Mouse (Mus musculus) CH12.LX (cell line): ENCODE results near the gene Fgfrl1. TPM values are rescaled to one million over a fixed set of nuclear protein-coding genes. Genes with fewer than 3 reads are reported as not detected.

Experiments
- DNase-seq: peaks from one replicate; pipeline ENCODE4 v3.0.0-alpha.2; 2013; ENCODE audit errors: extremely low read depth
- H3K27ac ChIP-seq: 2 replicates; pipeline ENCODE4 v1.5.1; 2012; ENCODE audit warnings: low read depth, mild to moderate bottlenecking, control low read depth, moderate library complexity; ENCODE audit not compliant: insufficient read depth
- H3K27me3 ChIP-seq: replicated peaks from 2 replicates; pipeline ENCODE3; 2012; ENCODE audit warnings: inconsistent platforms
- H3K36me3 ChIP-seq, 2 experiments: replicated peaks in 1 of 2; 2 replicates each; pipeline versions ENCODE3 to v1.6.1; 2012; ENCODE audit warnings: inconsistent platforms in 1 of 2, low read length in 1 of 2, mild to moderate bottlenecking in 1 of 2, mixed read lengths in 1 of 2, moderate library complexity in 1 of 2; ENCODE audit not compliant: control insufficient read depth in 1 of 2, insufficient read depth in 1 of 2
- H3K4me1 ChIP-seq, 2 experiments: 2 replicates each; pipeline ENCODE4 v1.6.1; 2012; ENCODE audit warnings: inconsistent platforms in 1 of 2, moderate library complexity in 1 of 2; ENCODE audit not compliant: insufficient read depth in 2 of 2, control insufficient read depth in 1 of 2
- H3K4me2 ChIP-seq: 2 replicates; pipeline ENCODE4 v1.6.1; 2012; ENCODE audit warnings: low read depth, mild to moderate bottlenecking, control low read depth; ENCODE audit not compliant: poor library complexity, insufficient read depth, severe bottlenecking
- H3K4me3 ChIP-seq, 3 experiments: fragments of 150-350 bp in 1 of 3; sonication (generic) in 1 of 3; replicated peaks in 1 of 3; 2 replicates each; pipeline versions ENCODE3 to v1.5.1; 2011 to 2012; ENCODE audit warnings: low read depth in 2 of 3, low read length in 2 of 3, mild to moderate bottlenecking in 2 of 3, moderate library complexity in 2 of 3, control low read depth in 1 of 3, improper control_type of control experiment in 1 of 3, inconsistent platforms in 1 of 3, mixed read lengths in 1 of 3; ENCODE audit not compliant: poor library complexity in 1 of 3
- H3K79me2 ChIP-seq: replicated peaks from 2 replicates; pipeline ENCODE4 v1.6.1; 2012; ENCODE audit warnings: mild to moderate bottlenecking, moderate library complexity; ENCODE audit not compliant: control insufficient read depth, poor library complexity, insufficient read depth, severe bottlenecking; ENCODE audit errors: extremely low read depth
- H3K9ac ChIP-seq: 2 replicates; pipeline ENCODE4 v1.6.1; 2012; ENCODE audit warnings: low read depth, mild to moderate bottlenecking, control low read depth, moderate library complexity; ENCODE audit not compliant: insufficient read depth
- H3K9me3 ChIP-seq: replicated peaks from 2 replicates; pipeline ENCODE3; 2012; ENCODE audit warnings: low read length, inconsistent platforms, mixed read lengths
- E2F4 ChIP-seq: IDR thresholded peaks from 2 replicates; pipeline ENCODE4 v1.6.1; 2011; ENCODE audit warnings: low read depth, low read length, improper control_type of control experiment; ENCODE audit not compliant: insufficient replicate concordance
- ELF1 ChIP-seq: IDR thresholded peaks from 2 replicates; pipeline ENCODE4 v1.6.1; 2014; ENCODE audit warnings: low read depth, mild to moderate bottlenecking, inconsistent platforms, low read length, improper control_type of control experiment
- IRF4 ChIP-seq: IDR thresholded peaks from 2 replicates; pipeline ENCODE4 v1.6.1; 2014; ENCODE audit warnings: low read depth, mild to moderate bottlenecking, inconsistent platforms, low read length, improper control_type of control experiment
- JUND ChIP-seq: conservative IDR thresholded peaks from 2 replicates; pipeline ENCODE4 v1.6.1; 2011; ENCODE audit warnings: low read depth, low read length, improper control_type of control experiment
- MXI1 ChIP-seq: IDR thresholded peaks from 2 replicates; pipeline ENCODE4 v1.6.1; 2011; ENCODE audit warnings: mild to moderate bottlenecking, low read depth, low read length, improper control_type of control experiment
- NELFE ChIP-seq: IDR thresholded peaks from 2 replicates; pipeline ENCODE4 v1.6.1; 2011; ENCODE audit warnings: low read depth, low read length, improper control_type of control experiment
- NRF1 ChIP-seq: IDR thresholded peaks from 2 replicates; pipeline ENCODE4 v1.6.1; 2014; ENCODE audit warnings: low read depth, mild to moderate bottlenecking, inconsistent platforms, low read length, improper control_type of control experiment, moderate library complexity
- POLR2A ChIP-seq: IDR thresholded peaks from 2 replicates; pipeline ENCODE4 v1.6.1; 2011; ENCODE audit warnings: low read depth, mild to moderate bottlenecking, improper control_type of control experiment, low read length
- RAD21 ChIP-seq: IDR thresholded peaks from 2 replicates; pipeline ENCODE4 v1.6.1; 2011; ENCODE audit warnings: low read depth, mild to moderate bottlenecking, low read length, improper control_type of control experiment, moderate library complexity
- TCF12 ChIP-seq: IDR thresholded peaks from 2 replicates; pipeline ENCODE4 v1.6.1; 2014; ENCODE audit warnings: low read depth, mild to moderate bottlenecking, inconsistent platforms, low read length, improper control_type of control experiment
- USF1 ChIP-seq: IDR thresholded peaks from 2 replicates; pipeline ENCODE4 v1.6.1; 2014; ENCODE audit warnings: low read depth, mild to moderate bottlenecking, inconsistent platforms, low read length, improper control_type of control experiment
- ZMIZ1 ChIP-seq: IDR thresholded peaks from 2 replicates; pipeline ENCODE4 v1.6.1; 2012; ENCODE audit warnings: low read depth, mild to moderate bottlenecking, inconsistent platforms, low read length, improper control_type of control experiment
- dilution Hi-C: fragments of 300-500 bp; cut with MboI; formaldehyde crosslinking; loops from 2 replicates; pipeline ENCODE4 v1.14.3; 2020; ENCODE audit warnings: low sequenced_read_pairs; ENCODE audit not compliant: extremely low pct_unique_long_range_greater_than_20kb, extremely low pct_ligation_motif_present
- in situ Hi-C: fragments of 300-500 bp; cut with MboI; formaldehyde crosslinking; loops from 3 replicates; pipeline ENCODE4 v1.14.3; 2019; ENCODE audit warnings: low sequenced_read_pairs, low pct_ligation_motif_present, low pct_unique_long_range_greater_than_20kb, mixed read lengths
- polyA plus RNA-seq: library from polyadenylated mRNA; unstranded; fragments of >175 nt; gene quantifications from 2 replicates; pipeline ENCODE4 v1.2.1, GENCODE M21; 2012; ENCODE audit warnings: low read depth; ENCODE audit not compliant: insufficient read length
- total RNA-seq, 2 experiments: library from RNA; depleted of rRNA; stranded (reverse); fragments of 300-350 nt in 1 of 2; fragments of >200 nt in 1 of 2; gene quantifications; 2 replicates each; pipeline ENCODE4 v1.2.3; 2012 to 2014

Fgfrl1 gene
- total and polyA plus RNA-seq, 3 experiments = 0.17 to 0.64 (median 0.26) TPM

DNA sequence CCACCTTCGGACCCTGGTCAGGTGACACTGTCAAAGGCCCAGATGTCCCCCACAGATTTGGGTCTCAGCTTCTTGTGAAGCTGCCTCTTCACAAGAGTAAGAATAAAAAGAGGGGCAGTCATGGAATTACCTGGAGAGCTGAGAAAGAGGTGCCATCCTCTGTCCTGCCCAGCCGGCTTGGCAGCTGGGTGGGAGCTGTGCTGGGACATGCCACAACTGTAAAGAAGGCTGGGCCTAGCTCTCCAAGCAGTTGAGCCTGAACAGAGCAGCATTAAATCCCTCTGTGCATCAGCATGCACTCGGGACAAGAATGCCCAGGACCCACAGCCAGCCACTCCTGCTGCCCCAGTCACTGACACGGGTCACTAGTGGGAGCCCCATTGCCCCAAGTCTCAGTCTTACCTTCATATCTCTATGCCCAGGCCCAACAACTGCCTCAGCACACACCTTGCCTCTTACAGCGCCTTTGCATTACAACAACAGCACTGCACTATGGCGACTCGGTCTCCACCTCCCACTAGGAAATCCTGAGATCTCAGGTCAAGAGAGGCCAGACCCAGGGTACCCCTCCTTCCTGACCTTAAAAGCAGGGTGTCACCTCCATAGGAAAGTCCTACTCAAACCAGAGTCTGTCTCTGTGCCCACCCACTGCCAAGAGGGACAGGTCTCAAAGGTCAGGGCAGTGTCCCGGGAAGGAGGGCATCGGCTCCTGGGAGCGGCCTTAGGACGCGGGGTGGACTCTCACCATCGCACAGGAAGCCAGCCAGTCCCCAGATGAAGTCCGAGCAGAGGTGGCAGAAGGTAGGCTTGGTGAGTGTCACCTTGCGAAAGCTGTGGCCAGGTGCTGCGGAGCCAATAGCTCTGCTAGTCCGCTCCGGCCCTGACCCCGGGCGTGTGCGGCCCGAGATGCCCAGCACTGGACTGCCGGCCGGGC, 32.2 kb upstream of the Fgfrl1 start, which contains the start of gene Idua:
Idua (plus strand) TSS at position 634 of the 934 bp plus-strand sequence.
- DNase-seq = no peak
- no peak within 1 kb of the TSS for H3K27ac ChIP-seq
- H3K79me2 ChIP-seq = no peaks in the 10 kb centered on the region
- peak within 1 kb of the TSS; percentile 58 to 90 (median 72) for H3K4me3 ChIP-seq
- dilution Hi-C loops (no loop called here), in situ Hi-C loops (loop anchor here (25.0 kb wide), 1 partner anchor 223 kb away; the partner anchor contains the start of genes Atp5k and Mfsd7a)
- peaks cover 6% of the 10 kb centered on the region for H3K27me3 ChIP-seq
- TF ChIP-seq JUND (no peak), IRF4 (no peak), MXI1 (no peak), RAD21 (no peak)
- H3K9ac ChIP-seq = peak within 1 kb of the TSS; percentile 79
- peak within 1 kb of the TSS; percentile 30 for H3K4me2 ChIP-seq
- H3K9me3 ChIP-seq = no peaks in the 10 kb centered on the region
- H3K4me1 ChIP-seq = peaks cover 6 to 23% of the 10 kb centered on the region in 2 experiments
- H3K36me3 ChIP-seq = peaks cover 25 to 35% of the 10 kb centered on the region in 2 experiments

DNA sequence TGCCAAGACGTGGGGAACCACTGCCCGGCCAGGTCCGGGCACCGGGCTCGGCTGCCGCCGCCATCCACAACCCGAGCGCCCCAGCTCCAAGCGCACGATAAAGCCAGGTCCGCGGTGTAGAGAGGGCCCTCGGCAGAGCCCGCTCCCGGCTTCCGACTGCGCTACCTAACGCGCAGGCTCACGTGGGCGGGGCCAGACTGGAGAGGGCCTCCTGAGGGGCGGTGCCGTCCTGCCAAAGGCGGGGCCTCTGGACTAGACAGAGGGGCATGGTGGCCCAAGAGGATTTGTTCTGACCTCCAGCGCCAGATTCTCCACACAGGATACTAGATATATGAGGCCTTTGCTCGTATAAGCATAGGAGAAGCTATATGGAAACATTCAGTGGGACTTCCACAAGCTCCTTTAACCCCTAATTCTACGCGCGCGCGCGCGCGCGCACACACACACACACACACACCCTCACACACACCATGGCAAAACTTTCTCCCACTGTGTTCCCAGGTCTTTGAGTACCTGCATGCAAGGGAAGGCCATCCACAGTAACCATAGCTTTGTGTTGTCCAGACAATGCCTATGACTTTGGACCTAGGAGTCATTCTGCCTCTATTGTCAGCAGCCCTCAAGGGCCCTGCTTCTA, 31.4 kb upstream of the Fgfrl1 start:
- Histone ChIP-seq H3K79me2 (no peaks in the 10 kb centered on the region), H3K27me3 (peaks cover 6% of the 10 kb centered on the region), H3K4me1 (peaks cover 6 to 23% of the 10 kb centered on the region in 2 experiments), H3K4me3 (peak overlapping the region; percentile 58 to 90 (median 72)), H3K9ac (peak overlapping the region; percentile 79), H3K36me3 (peaks cover 18 to 27% of the 10 kb centered on the region in 2 experiments), H3K27ac (no peak overlapping the region), H3K9me3 (no peaks in the 10 kb centered on the region), H3K4me2 (peak overlapping the region; percentile 30; the same call in 1 of the 2 replicates)
- in situ Hi-C loops (loop anchor here (25.0 kb wide), 1 partner anchor 223 kb away; the partner anchor contains the start of genes Atp5k and Mfsd7a), dilution Hi-C loops (no loop called here)
- DNase-seq = peak; percentile 90
- TF ChIP-seq MXI1 = no peak
- TF ChIP-seq ZMIZ1 = 0 out of 2 replicates have a peak, but pooled peaks have one; percentile 37
- peak; percentile 86 for TF ChIP-seq POLR2A
- peak; percentile 72 for TF ChIP-seq TCF12
- TF ChIP-seq E2F4 = no peak
- TF ChIP-seq USF1 = peak; percentile 25; the same call in 1 of the 2 replicates
- TF ChIP-seq NELFE = peak; percentile 70
- TF ChIP-seq NRF1 = peak; percentile 87
- peak; percentile 75 for TF ChIP-seq ELF1
